Mouse (Mus musculus): ENCODE data around the gene Tsen34. TPM values are rescaled to one million over a fixed set of nuclear protein-coding genes. Genes with fewer than 3 reads are reported as not detected.

The Tsen34 gene
- polyA plus RNA-seq (2012; ENCODE audit: insufficient read depth, insufficient read length, missing spikeins), result 56.5 and 59.4 TPM in 2 replicates

GRCm38 (mm10) chr7:3692382-3692986 is at the start of gene Tsen34:
Tsen34 (plus strand) TSS chr7:3692863.
- H3K27ac ChIP-seq (ENCODE audit: insufficient read depth, low read depth, low read length), result peak within 1 kb of the TSS; percentile 92
- H3K4me1 ChIP-seq (ENCODE audit: control insufficient read depth, insufficient read depth, low read length), result peaks cover 2% of the 10 kb centered on the region; the same call in 1 of the 2 replicates
- TF ChIP-seq CTCF (IDR thresholded peaks at IDR 0.05; ENCODE audit: low read depth, low read length) (no peak), POLR2A (IDR thresholded peaks at IDR 0.05; ENCODE audit: borderline replicate concordance, low read depth, low read length) (no peak)
- H3K4me3 ChIP-seq (ENCODE audit: insufficient read depth, low read length), result peak within 1 kb of the TSS; percentile 92

GRCm38 (mm10) chr7:3643412-3643811 is 49.3 kb upstream of the Tsen34 start:
- TF ChIP-seq CTCF (IDR thresholded peaks at IDR 0.05; ENCODE audit: low read depth, low read length), result no peak
- no peak for TF ChIP-seq POLR2A (IDR thresholded peaks at IDR 0.05; ENCODE audit: borderline replicate concordance, low read depth, low read length)
- peaks cover 26% of the 10 kb centered on the region for H3K4me1 ChIP-seq (ENCODE audit: control insufficient read depth, insufficient read depth, low read length)
- peak overlapping the region; percentile 50 for H3K4me3 ChIP-seq (ENCODE audit: insufficient read depth, low read length)
- peak overlapping the region; percentile 67 for H3K27ac ChIP-seq (ENCODE audit: insufficient read depth, low read depth, low read length)

- Histone ChIP-seq H3K27ac (ENCODE audit: insufficient read depth, low read depth, low read length) (peak overlapping the region; percentile 67), H3K4me3 (ENCODE audit: insufficient read depth, low read length) (peak overlapping the region; percentile 50), H3K4me1 (ENCODE audit: control insufficient read depth, insufficient read depth, low read length) (peaks cover 28% of the 10 kb centered on the region)
- TF ChIP-seq CTCF (IDR thresholded peaks at IDR 0.05; ENCODE audit: low read depth, low read length) (no peak), POLR2A (IDR thresholded peaks at IDR 0.05; ENCODE audit: borderline replicate concordance, low read depth, low read length) (no peak)
Observed at GRCm38 (mm10) chr7:3643843-3644242, 48.8 kb upstream of the Tsen34 start.

- Histone ChIP-seq H3K4me1 (ENCODE audit: control insufficient read depth, insufficient read depth, low read length) (peaks cover 28% of the 10 kb centered on the region), H3K27ac (ENCODE audit: insufficient read depth, low read depth, low read length) (peak overlapping the region; percentile 67), H3K4me3 (ENCODE audit: insufficient read depth, low read length) (peak overlapping the region; percentile 50)
- TF ChIP-seq POLR2A (IDR thresholded peaks at IDR 0.05; ENCODE audit: borderline replicate concordance, low read depth, low read length), result no peak
- TF ChIP-seq CTCF (IDR thresholded peaks at IDR 0.05; ENCODE audit: low read depth, low read length), result no peak
Observed at GRCm38 (mm10) chr7:3644348-3644671, 48.4 kb upstream of the Tsen34 start.

- Histone ChIP-seq H3K4me3 (ENCODE audit: insufficient read depth, low read length) (peak within 1 kb of the TSS; percentile 80), H3K27ac (ENCODE audit: insufficient read depth, low read depth, low read length) (peak within 1 kb of the TSS; percentile 97), H3K4me1 (ENCODE audit: control insufficient read depth, insufficient read depth, low read length) (peaks cover 28% of the 10 kb centered on the region)
- no peak for TF ChIP-seq POLR2A (IDR thresholded peaks at IDR 0.05; ENCODE audit: borderline replicate concordance, low read depth, low read length)
- no peak for TF ChIP-seq CTCF (IDR thresholded peaks at IDR 0.05; ENCODE audit: low read depth, low read length)
Observed at GRCm38 (mm10) chr7:3644672-3645487, 47.8 kb upstream of the Tsen34 start, which contains the start of gene Cnot3. Cnot3 (plus strand) TSS chr7:3645268.

GRCm38 (mm10) chr7:3645488-3646025 is 47.1 kb upstream of the Tsen34 start:
- Histone ChIP-seq H3K4me1 (ENCODE audit: control insufficient read depth, insufficient read depth, low read length) (peaks cover 28% of the 10 kb centered on the region), H3K27ac (ENCODE audit: insufficient read depth, low read depth, low read length) (peak overlapping the region; percentile 97), H3K4me3 (ENCODE audit: insufficient read depth, low read length) (peak overlapping the region; percentile 80)
- TF ChIP-seq CTCF (IDR thresholded peaks at IDR 0.05; ENCODE audit: low read depth, low read length) (no peak), POLR2A (IDR thresholded peaks at IDR 0.05; ENCODE audit: borderline replicate concordance, low read depth, low read length) (0 out of 2 replicates have a peak, but pooled peaks have one; percentile 20)

GRCm38 (mm10) chr7:3646188-3646587 is 46.5 kb upstream of the Tsen34 start:
- peaks cover 28% of the 10 kb centered on the region for H3K4me1 ChIP-seq (ENCODE audit: control insufficient read depth, insufficient read depth, low read length)
- peak overlapping the region; percentile 97; the same call in 1 of the 2 replicates for H3K27ac ChIP-seq (ENCODE audit: insufficient read depth, low read depth, low read length)
- H3K4me3 ChIP-seq (ENCODE audit: insufficient read depth, low read length), result peak overlapping the region; percentile 80
- TF ChIP-seq CTCF (IDR thresholded peaks at IDR 0.05; ENCODE audit: low read depth, low read length), result no peak
- no peak for TF ChIP-seq POLR2A (IDR thresholded peaks at IDR 0.05; ENCODE audit: borderline replicate concordance, low read depth, low read length)

GRCm38 (mm10) chr7:3646641-3647040 is 46.0 kb upstream of the Tsen34 start:
- TF ChIP-seq CTCF (IDR thresholded peaks at IDR 0.05; ENCODE audit: low read depth, low read length), result no peak
- no peak for TF ChIP-seq POLR2A (IDR thresholded peaks at IDR 0.05; ENCODE audit: borderline replicate concordance, low read depth, low read length)
- Histone ChIP-seq H3K27ac (ENCODE audit: insufficient read depth, low read depth, low read length) (no peak overlapping the region), H3K4me1 (ENCODE audit: control insufficient read depth, insufficient read depth, low read length) (peaks cover 28% of the 10 kb centered on the region), H3K4me3 (ENCODE audit: insufficient read depth, low read length) (peak overlapping the region; percentile 80)

- TF ChIP-seq POLR2A (IDR thresholded peaks at IDR 0.05; ENCODE audit: borderline replicate concordance, low read depth, low read length), result no peak
- TF ChIP-seq CTCF (IDR thresholded peaks at IDR 0.05; ENCODE audit: low read depth, low read length), result no peak
- H3K4me3 ChIP-seq (ENCODE audit: insufficient read depth, low read length), result no peak overlapping the region
- H3K27ac ChIP-seq (ENCODE audit: insufficient read depth, low read depth, low read length), result no peak overlapping the region
- H3K4me1 ChIP-seq (ENCODE audit: control insufficient read depth, insufficient read depth, low read length), result no peaks in the 10 kb centered on the region
Observed at GRCm38 (mm10) chr7:3656966-3657365, 35.7 kb upstream of the Tsen34 start.
